ENCODE assay signal across 15 mouse cellular contexts in the genomic region with DNA sequence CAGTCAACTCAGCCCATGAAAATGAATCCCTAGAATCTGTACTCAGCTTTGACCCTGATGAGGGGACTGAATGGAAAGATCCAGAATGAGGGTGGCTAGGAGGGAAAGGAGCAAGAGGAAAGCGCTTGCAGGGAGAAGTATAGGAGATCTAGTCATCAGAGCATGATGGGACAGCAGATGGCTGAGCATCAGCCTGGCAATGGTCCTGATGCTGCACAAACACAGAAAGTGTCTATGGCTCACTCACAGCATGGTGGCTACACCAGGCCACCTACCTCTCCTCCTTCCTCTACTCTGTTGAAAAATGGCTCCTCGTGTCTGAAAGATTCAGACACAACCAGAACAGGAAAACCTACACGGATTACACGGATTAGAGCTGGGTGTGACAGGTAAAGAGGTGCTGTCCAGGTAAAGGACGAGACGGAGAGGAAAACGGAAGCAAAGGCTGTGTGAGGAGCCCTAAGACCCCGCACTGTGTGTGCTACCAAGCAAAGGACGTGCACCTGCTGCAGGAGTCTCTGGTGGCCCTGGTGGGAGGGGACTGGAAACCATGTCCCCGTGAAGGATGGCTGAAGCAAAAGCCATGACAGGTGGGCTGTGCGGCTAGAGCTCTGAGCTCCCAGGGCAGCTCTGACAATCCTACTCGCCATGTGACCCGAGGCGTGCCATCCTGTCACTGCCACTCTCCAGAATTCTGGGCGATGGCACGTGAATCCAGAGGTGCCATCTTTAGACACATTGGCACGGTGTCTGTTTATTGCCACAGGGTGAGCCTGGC. TPM values are rescaled to one million over a fixed set of nuclear protein-coding genes. Genes with fewer than 3 reads are reported as not detected.
DNase-seq lines count a peak whose midpoint lies in the region; ATAC-seq and TF ChIP-seq lines count a peak whose summit lies in the region.
"Had no signal": no experiment of that assay in that cellular context is flagged by ENCODE, and none has a peak within 500 bp of the region (broad histone marks: within the 10 kb centered on the region; RNA-seq: fewer than 3 reads in every experiment).

No protein-coding gene starts in this region.

- H3K9ac ChIP-seq in midbrain, postnatal 0 days (replicated peaks; ENCODE audit: low read length, poor library complexity, severe bottlenecking): no peak overlapping the region
- H3K9ac ChIP-seq: liver, embryonic 15.5 days had no signal

- no peak overlapping the region for H3K4me2 ChIP-seq in midbrain, postnatal 0 days (ENCODE audit: low read depth, low read length, poor library complexity, severe bottlenecking)
- H3K4me2 ChIP-seq: liver, embryonic 15.5 days had no signal

- WGBS in midbrain, postnatal 0 days: 86% methylated on average over 17 of the region's 17 CpGs
- WGBS in midbrain, embryonic 10.5 days: 89% methylated on average over 17 of the region's 17 CpGs
- 22% methylated on average over 17 of the region's 17 CpGs for WGBS in cerebellum, adult 2 months

- H3K27ac ChIP-seq in midbrain, postnatal 0 days (ENCODE audit: low read depth, low read length): no peak overlapping the region
- no peak overlapping the region for H3K27ac ChIP-seq in midbrain, embryonic 10.5 days (replicated peaks)
- peak overlapping the region; percentile 63 for H3K27ac ChIP-seq in cerebellum, adult 2 months (ENCODE audit: insufficient read depth, low read length)
- H3K27ac ChIP-seq: limb, embryonic 10.5 days; liver, embryonic 15.5 days had no signal

- peak; percentile 61 for DNase-seq in midbrain, postnatal 0 days (ENCODE audit: low spot score)
- no peak for DNase-seq in midbrain, embryonic 10.5 days (ENCODE audit: low spot score)
- peak; percentile 36 for DNase-seq in brain, embryonic 14.5 days (ENCODE audit: low read depth)
- peak; percentile 71 to 81 for DNase-seq in cerebellum, adult 2 months
- DNase-seq in layer of hippocampus, adult 9-10 months (ENCODE audit: low spot score): peak; percentile 35
- DNase-seq in ovary, postnatal 10 days (ENCODE audit: low spot score): no peak
- DNase-seq in lung, postnatal 14 days: no peak
- DNase-seq: heart, adult 11 months; kidney, postnatal 36 days; thymus, adult 18-20 months had no signal

- H3K9me3 ChIP-seq in midbrain, postnatal 0 days (ENCODE audit: low read length): no peaks in the 10 kb centered on the region
- no peaks in the 10 kb centered on the region for H3K9me3 ChIP-seq in midbrain, embryonic 10.5 days (replicated peaks)
- H3K9me3 ChIP-seq: limb, embryonic 10.5 days; liver, embryonic 15.5 days had no signal

- TF ChIP-seq POLR2A in brain, embryonic 14.5 days (IDR thresholded peaks at IDR 0.05; ENCODE audit: borderline replicate concordance, extremely low read depth, insufficient read depth, insufficient read length, poor library complexity, severe bottlenecking): no peak
- no peak for TF ChIP-seq POLR2A in cerebellum, adult 2 months (IDR thresholded peaks at IDR 0.05; ENCODE audit: borderline replicate concordance, insufficient read depth, low read length)

- H3K36me3 ChIP-seq in midbrain, postnatal 0 days (ENCODE audit: insufficient read depth, low read length): peaks cover 12% of the 10 kb centered on the region; the same call in 1 of the 2 replicates
- peaks cover 14% of the 10 kb centered on the region; the same call in 1 of the 2 replicates for H3K36me3 ChIP-seq in midbrain, embryonic 10.5 days
- H3K36me3 ChIP-seq: limb, embryonic 10.5 days; liver, embryonic 15.5 days had no signal

- no peak overlapping the region for H3K4me3 ChIP-seq in midbrain, postnatal 0 days (ENCODE audit: low read depth, low read length)
- no peak overlapping the region for H3K4me3 ChIP-seq in midbrain, embryonic 10.5 days
- H3K4me3 ChIP-seq in cerebellum, adult 2 months (replicated peaks; ENCODE audit: insufficient read depth, low read depth, low read length): no peak overlapping the region
- H3K4me3 ChIP-seq: erythroblast, embryonic 14.5 days; limb, embryonic 10.5 days; liver, embryonic 15.5 days had no signal

- H3K4me1 ChIP-seq in midbrain, postnatal 0 days (ENCODE audit: insufficient read depth, low read length): no peaks in the 10 kb centered on the region
- H3K4me1 ChIP-seq in midbrain, embryonic 10.5 days: peaks cover 9% of the 10 kb centered on the region
- H3K4me1 ChIP-seq in cerebellum, adult 2 months (ENCODE audit: control insufficient read depth, insufficient read depth, low read length): peaks cover 23% of the 10 kb centered on the region
- H3K4me1 ChIP-seq: liver, embryonic 15.5 days had no signal

- ATAC-seq in midbrain, postnatal 0 days (ENCODE audit: low FRiP score): no peak
- ATAC-seq: inflammation-experienced regulatory T-cells, adult 6 months; midbrain, embryonic 16.5 days had no signal

- H3K27me3 ChIP-seq in midbrain, postnatal 0 days (ENCODE audit: insufficient read depth, low read length): no peaks in the 10 kb centered on the region
- H3K27me3 ChIP-seq in midbrain, embryonic 10.5 days (ENCODE audit: low read depth, poor library complexity, severe bottlenecking): peaks cover 11% of the 10 kb centered on the region
- no peaks in the 10 kb centered on the region for H3K27me3 ChIP-seq in cerebellum, adult 2 months (ENCODE audit: control insufficient read depth, insufficient read depth, low read length)
- H3K27me3 ChIP-seq: liver, embryonic 15.5 days had no signal

- no peak for TF ChIP-seq CTCF in midbrain, postnatal 0 days (IDR thresholded peaks at IDR 0.05)
- no peak for TF ChIP-seq CTCF in brain, embryonic 14.5 days (IDR thresholded peaks at IDR 0.05; ENCODE audit: borderline replicate concordance, extremely low read depth, insufficient read depth, insufficient read length)
- TF ChIP-seq CTCF in cerebellum, adult 2 months (IDR thresholded peaks at IDR 0.05; ENCODE audit: borderline replicate concordance, insufficient read depth, low read depth, low read length): no peak

RNA-seq across cellular contexts. Expression of gene Zfp574, which starts 40.0 kb away (rescaled TPM):
- total RNA-seq in midbrain, postnatal 0 days (2014; rRNA removed): 37.4 and 38.0 TPM in 2 replicates
- polyA plus RNA-seq in midbrain, postnatal 0 days (2015; fragmentation: Nextera tagmentation; extraction: Ambion mirVana): 30.9 and 31.9 TPM in 2 replicates
- 44.4 and 45.3 TPM in 2 replicates for polyA plus RNA-seq in midbrain, embryonic 10.5 days (2016; fragmentation: Nextera tagmentation; extraction: Ambion mirVana)
- 45.4 and 46.2 TPM in 2 replicates for polyA plus RNA-seq in brain, embryonic 14.5 days (2012; rRNA removed)
- 44.3 and 45.7 TPM in 2 replicates for polyA plus RNA-seq in cerebellum, adult 2 months (2012; rRNA removed)

RNA-seq across cellular contexts. Expression of gene Grik5, which starts 40.2 kb away (rescaled TPM):
- total RNA-seq in midbrain, postnatal 0 days (2014; rRNA removed): 153 and 161 TPM in 2 replicates
- 15.7 and 18.6 TPM in 2 replicates for polyA plus RNA-seq in midbrain, postnatal 0 days (2015; fragmentation: Nextera tagmentation; extraction: Ambion mirVana)
- 5.4 and 7.5 TPM in 2 replicates for polyA plus RNA-seq in midbrain, embryonic 10.5 days (2016; fragmentation: Nextera tagmentation; extraction: Ambion mirVana)
- 155 and 186 TPM in 2 replicates for polyA plus RNA-seq in brain, embryonic 14.5 days (2012; rRNA removed)
- 74.6 and 77.4 TPM in 2 replicates for polyA plus RNA-seq in cerebellum, adult 2 months (2012; rRNA removed)

Comparison
In these comparisons a context has a peak if more than half of its experiments do, and no peak if none do; other contexts are left out.
1. DNase-seq: peak in midbrain, postnatal 0 days (single experiment), brain, embryonic 14.5 days (single experiment), cerebellum, adult 2 months (2 of 2) and layer of hippocampus, adult 9-10 months (single experiment); none in midbrain, embryonic 10.5 days (single experiment), ovary, postnatal 10 days (single experiment) and lung, postnatal 14 days (single experiment).